Mouse (Mus musculus): Measurements from ENCODE around the gene Cct4. TPM values are rescaled to one million over a fixed set of nuclear protein-coding genes. Genes with fewer than 3 reads are reported as not detected.

Gene Cct4
- total and polyA plus RNA-seq, 3 experiments = 482 to 874 (median 569) TPM

- no peak overlapping the region for H3K4me3 ChIP-seq (replicated peaks in 1 of 3; ENCODE audit: low read depth in 2 of 3, low read length in 2 of 3, poor library complexity in 1 of 3)
- H3K36me3 ChIP-seq (replicated peaks in 1 of 2; ENCODE audit: control insufficient read depth in 1 of 2, insufficient read depth in 1 of 2, low read length in 1 of 2) = peaks cover 4 to 38% of the 10 kb centered on the region in 2 experiments
- H3K27ac ChIP-seq (ENCODE audit: insufficient read depth, low read depth) = no peak overlapping the region
- TF ChIP-seq MAZ (IDR thresholded peaks at IDR 0.05; ENCODE audit: low read depth, low read length) (no peak), CHD1 (IDR thresholded peaks at IDR 0.05; ENCODE audit: low read depth, low read length) (no peak), CTCF (conservative IDR thresholded peaks at IDR 0.05 in 1 of 2, IDR thresholded peaks at IDR 0.05 in 1 of 2; ENCODE audit: low read depth in 2 of 2, low read length in 2 of 2) (no peak), E2F4 (IDR thresholded peaks at IDR 0.05; ENCODE audit: insufficient replicate concordance, low read depth, low read length) (no peak), IRF4 (IDR thresholded peaks at IDR 0.05; ENCODE audit: low read depth, low read length) (no peak), SIN3A (IDR thresholded peaks at IDR 0.05; ENCODE audit: low read length) (no peak), KAT2A (IDR thresholded peaks at IDR 0.05; ENCODE audit: insufficient replicate concordance, low read length) (no peak), POLR2AphosphoS2 (IDR thresholded peaks at IDR 0.05; ENCODE audit: low read depth, low read length) (no peak), ETS1 (conservative IDR thresholded peaks at IDR 0.05; ENCODE audit: low read depth, low read length) (no peak), JUND (conservative IDR thresholded peaks at IDR 0.05; ENCODE audit: low read depth, low read length) (no peak), MEF2A (IDR thresholded peaks at IDR 0.05; ENCODE audit: borderline replicate concordance, low read depth, low read length) (no peak), HCFC1 (IDR thresholded peaks at IDR 0.05; ENCODE audit: low read depth, low read length) (no peak), USF2 (conservative IDR thresholded peaks at IDR 0.05; ENCODE audit: low read depth, low read length) (no peak), EP300 (IDR thresholded peaks at IDR 0.05; ENCODE audit: low read length) (no peak), UBTF (IDR thresholded peaks at IDR 0.05; ENCODE audit: low read depth, low read length) (no peak), JUN (IDR thresholded peaks at IDR 0.05; ENCODE audit: insufficient read depth, low read depth, low read length) (no peak)
- no peak overlapping the region for H3K9ac ChIP-seq (ENCODE audit: insufficient read depth, low read depth)
- no peaks in the 10 kb centered on the region for H3K27me3 ChIP-seq (replicated peaks)
- H3K9me3 ChIP-seq (replicated peaks; ENCODE audit: low read length) = peaks cover 21% of the 10 kb centered on the region
- H3K79me2 ChIP-seq (replicated peaks; ENCODE audit: control insufficient read depth, extremely low read depth, insufficient read depth, poor library complexity, severe bottlenecking) = peaks cover 12% of the 10 kb centered on the region
- no peak for DNase-seq (ENCODE audit: extremely low read depth)
- dilution Hi-C loops (cut with MboI; ENCODE audit: extremely low pct_ligation_motif_present, extremely low pct_unique_long_range_greater_than_20kb, low sequenced_read_pairs) = no loop called here
- in situ Hi-C loops (cut with MboI; ENCODE audit: low pct_ligation_motif_present, low pct_unique_long_range_greater_than_20kb, low sequenced_read_pairs) = no loop called here
- H3K4me1 ChIP-seq (ENCODE audit: control insufficient read depth in 1 of 2, insufficient read depth in 2 of 2) = peaks cover 0 to 4% of the 10 kb centered on the region in 2 experiments; a peak in 1 of 4 replicates
- no peak overlapping the region for H3K4me2 ChIP-seq (ENCODE audit: insufficient read depth, low read depth, poor library complexity, severe bottlenecking)
These were observed 19.8 kb upstream of the Cct4 start for GRCm38 (mm10) chr11:22970546-22970945.

GRCm38 (mm10) chr11:22971835-22972709 lies 18.2 kb upstream of the Cct4 start, which contains the start of gene Zrsr1:
Zrsr1 (plus strand) TSS chr11:22972005.
- TF ChIP-seq SIN3A (IDR thresholded peaks at IDR 0.05; ENCODE audit: low read length) = peak; percentile 12; the same call in 1 of the 2 replicates
- TF ChIP-seq ELF1 (IDR thresholded peaks at IDR 0.05; ENCODE audit: low read depth, low read length) = no peak
- peaks cover 0 to 42% of the 10 kb centered on the region in 2 experiments for H3K36me3 ChIP-seq (replicated peaks in 1 of 2; ENCODE audit: control insufficient read depth in 1 of 2, insufficient read depth in 1 of 2, low read length in 1 of 2)
- H3K4me3 ChIP-seq (replicated peaks in 1 of 3; ENCODE audit: low read depth in 2 of 3, low read length in 2 of 3, poor library complexity in 1 of 3) = peak within 1 kb of the TSS; percentile 47 to 65 (median 59)
- H3K9ac ChIP-seq (ENCODE audit: insufficient read depth, low read depth) = no peak within 1 kb of the TSS
- dilution Hi-C loops (cut with MboI; ENCODE audit: extremely low pct_ligation_motif_present, extremely low pct_unique_long_range_greater_than_20kb, low sequenced_read_pairs) = no loop called here
- no peak within 1 kb of the TSS for H3K4me2 ChIP-seq (ENCODE audit: insufficient read depth, low read depth, poor library complexity, severe bottlenecking)
- peak within 1 kb of the TSS; percentile 81 for H3K27ac ChIP-seq (ENCODE audit: insufficient read depth, low read depth)
- in situ Hi-C loops (cut with MboI; ENCODE audit: low pct_ligation_motif_present, low pct_unique_long_range_greater_than_20kb, low sequenced_read_pairs) = no loop called here
- peaks cover 16% of the 10 kb centered on the region for H3K9me3 ChIP-seq (replicated peaks; ENCODE audit: low read length)
- no peaks in the 10 kb centered on the region for H3K27me3 ChIP-seq (replicated peaks)
- H3K79me2 ChIP-seq (replicated peaks; ENCODE audit: control insufficient read depth, extremely low read depth, insufficient read depth, poor library complexity, severe bottlenecking) = peaks cover 17% of the 10 kb centered on the region
- DNase-seq (ENCODE audit: extremely low read depth) = no peak
- H3K4me1 ChIP-seq (ENCODE audit: control insufficient read depth in 1 of 2, insufficient read depth in 2 of 2) = peaks cover 3 to 14% of the 10 kb centered on the region in 2 experiments; a peak in 3 of 4 replicates
